Mouse (Mus musculus): ENCODE measurements around the gene Oxsm. TPM values are rescaled to one million over a fixed set of nuclear protein-coding genes. Genes with fewer than 3 reads are reported as not detected.
A peak's percentile ranks its signal among the peaks of the same experiment; 100 is the strongest.

The Oxsm gene
- total and polyA plus RNA-seq, 2 experiments from 2014 or later = 1.2 to 4.3 TPM

DNA sequence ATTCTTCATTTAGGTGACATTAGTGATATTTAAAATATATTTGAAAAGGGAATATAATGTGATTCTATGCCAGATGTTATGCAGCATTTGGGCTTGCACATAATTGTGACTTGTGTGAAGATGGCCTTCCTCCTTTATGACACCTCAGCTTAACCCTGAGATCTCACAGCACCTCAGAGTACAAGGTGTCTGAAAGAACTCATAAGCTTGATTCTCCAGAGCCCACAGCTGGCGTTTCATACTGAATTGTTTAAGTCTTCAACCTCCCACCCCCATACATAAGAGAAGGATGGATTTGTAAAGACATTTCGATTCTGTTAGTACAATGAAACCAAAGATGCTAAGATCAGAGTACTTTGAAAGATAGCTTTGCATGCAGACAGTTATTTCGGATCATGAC, 491 bp upstream of the Oxsm start:
- 63% methylated on average over 3 of the region's 3 CpGs for WGBS
- no peaks in the 10 kb centered on the region for H3K9me3 ChIP-seq (ENCODE audit: low read length)
- TF ChIP-seq CTCF (IDR thresholded peaks at IDR 0.05; ENCODE audit: low read depth) = no peak
- ATAC-seq = no peak
- H3K36me3 ChIP-seq (ENCODE audit: insufficient read depth) = 0 out of 2 replicates have a peak, but pooled peaks cover 2% of the 10 kb centered on the region
- peak overlapping the region; percentile 96; the same call in 1 of the 2 replicates for H3K9ac ChIP-seq
- peaks cover 10% of the 10 kb centered on the region for H3K4me1 ChIP-seq (ENCODE audit: insufficient read depth)
- no peaks in the 10 kb centered on the region for H3K27me3 ChIP-seq (ENCODE audit: insufficient read depth, low read length)
- H3K4me2 ChIP-seq (ENCODE audit: low read depth) = peak overlapping the region; percentile 95
- DNase-seq = no peak
- no peak overlapping the region for H3K27ac ChIP-seq (ENCODE audit: low read depth, low read length)
- H3K4me3 ChIP-seq (ENCODE audit: low read depth, low read length) = peak overlapping the region; percentile 88

DNA sequence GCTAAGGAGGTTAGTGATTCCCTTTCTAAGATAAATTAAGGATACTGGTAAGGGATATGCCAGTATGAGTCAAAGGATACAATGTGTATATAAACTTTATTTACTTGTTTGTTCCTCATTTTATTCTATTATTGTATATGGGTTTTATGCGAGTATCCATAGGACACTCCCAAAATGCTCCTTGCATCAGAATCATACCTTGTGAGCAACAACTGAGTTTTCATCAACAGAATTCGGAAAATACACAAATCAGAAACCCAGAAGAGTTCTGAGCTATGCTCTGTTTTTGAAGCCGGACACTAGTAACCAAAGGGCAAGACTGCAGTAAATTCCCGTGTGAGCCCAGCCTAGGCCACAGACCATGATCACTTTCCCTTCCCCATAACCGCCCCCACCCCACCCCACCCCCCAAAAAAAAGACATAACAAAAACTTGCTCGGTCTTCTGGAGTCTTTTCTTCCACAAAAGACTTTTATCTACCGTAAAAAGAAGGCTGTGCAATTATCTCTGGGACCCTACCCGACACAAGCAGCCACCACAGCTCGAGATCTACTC, 928 bp downstream of the Oxsm start:
- WGBS = 17% methylated on average over 9 of the region's 9 CpGs
- Histone ChIP-seq H3K36me3 (ENCODE audit: insufficient read depth) (no peaks in the 10 kb centered on the region), H3K4me3 (ENCODE audit: low read depth, low read length) (peak overlapping the region; percentile 88), H3K4me1 (ENCODE audit: insufficient read depth) (peaks cover 10% of the 10 kb centered on the region), H3K27ac (ENCODE audit: low read depth, low read length) (peak overlapping the region; percentile 72; the same call in 1 of the 2 replicates), H3K4me2 (ENCODE audit: low read depth) (peak overlapping the region; percentile 95), H3K9ac (peak overlapping the region; percentile 96), H3K27me3 (ENCODE audit: insufficient read depth, low read length) (no peaks in the 10 kb centered on the region), H3K9me3 (ENCODE audit: low read length) (no peaks in the 10 kb centered on the region)
- peak; percentile 17 for ATAC-seq
- no peak for TF ChIP-seq CTCF (IDR thresholded peaks at IDR 0.05; ENCODE audit: low read depth)
- no peak for DNase-seq

DNA sequence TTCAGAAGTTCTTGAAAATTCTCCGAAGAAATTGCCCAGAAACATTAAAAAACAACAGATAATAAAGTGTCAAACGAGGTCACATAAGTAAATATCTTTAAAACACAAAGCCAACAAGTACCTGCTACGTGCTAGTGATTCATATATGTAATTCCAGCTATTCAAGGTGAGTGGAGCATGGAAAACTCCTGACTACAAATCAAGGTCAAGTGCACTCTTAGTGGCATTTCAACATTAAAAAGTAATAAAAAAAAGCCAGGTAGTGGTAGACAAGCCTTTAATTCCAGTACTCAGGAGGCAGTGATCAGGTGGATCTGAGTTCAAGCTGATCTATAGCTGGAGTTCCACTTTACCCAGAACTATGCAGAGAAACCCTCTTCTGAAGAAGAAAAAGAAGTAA, 1.5 kb downstream of the Oxsm start:
- no peak overlapping the region for H3K9ac ChIP-seq
- WGBS = 74% methylated on average over 3 of the region's 3 CpGs
- no peak overlapping the region for H3K4me3 ChIP-seq (ENCODE audit: low read depth, low read length)
- H3K27ac ChIP-seq (ENCODE audit: low read depth, low read length) = no peak overlapping the region
- DNase-seq (no peak), ATAC-seq (no peak)
- no peak for TF ChIP-seq CTCF (IDR thresholded peaks at IDR 0.05; ENCODE audit: low read depth)
- H3K9me3 ChIP-seq (ENCODE audit: low read length) = no peaks in the 10 kb centered on the region
- H3K4me2 ChIP-seq (ENCODE audit: low read depth) = peak overlapping the region; percentile 95; the same call in 1 of the 2 replicates
- no peaks in the 10 kb centered on the region for H3K36me3 ChIP-seq (ENCODE audit: insufficient read depth)
- no peaks in the 10 kb centered on the region for H3K27me3 ChIP-seq (ENCODE audit: insufficient read depth, low read length)
- H3K4me1 ChIP-seq (ENCODE audit: insufficient read depth) = peaks cover 10% of the 10 kb centered on the region

DNA sequence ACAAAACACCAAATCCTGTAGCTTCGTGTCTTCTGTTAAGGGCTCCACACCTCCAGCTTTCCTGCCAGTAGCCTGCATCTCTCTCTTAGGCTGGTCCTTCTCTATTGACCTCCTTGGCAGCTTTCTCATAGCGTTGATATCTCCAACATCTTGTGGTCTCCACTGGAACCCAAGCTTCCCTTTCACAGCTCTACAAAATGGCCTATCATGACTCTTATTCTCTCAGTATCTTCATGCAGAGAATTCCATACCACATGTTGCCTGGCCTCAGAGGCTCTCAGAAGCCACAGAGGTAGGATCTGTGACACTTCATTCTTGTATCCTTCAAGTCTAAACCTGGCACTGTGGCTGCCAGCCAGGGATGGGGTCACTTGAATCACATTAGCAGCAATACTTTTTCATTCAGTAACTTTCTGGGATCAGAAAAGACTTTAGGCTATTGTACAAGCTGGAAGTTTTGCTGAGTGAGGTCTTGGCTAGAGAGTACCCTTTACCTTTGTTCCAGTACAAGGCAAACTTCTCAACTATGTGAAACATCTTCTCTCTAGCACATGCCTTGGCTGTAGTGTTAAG, 3.2 kb downstream of the Oxsm start:
- no peak for TF ChIP-seq CTCF (IDR thresholded peaks at IDR 0.05; ENCODE audit: low read depth)
- Histone ChIP-seq H3K4me2 (ENCODE audit: low read depth) (no peak overlapping the region), H3K4me1 (ENCODE audit: insufficient read depth) (peaks cover 16% of the 10 kb centered on the region)

DNA sequence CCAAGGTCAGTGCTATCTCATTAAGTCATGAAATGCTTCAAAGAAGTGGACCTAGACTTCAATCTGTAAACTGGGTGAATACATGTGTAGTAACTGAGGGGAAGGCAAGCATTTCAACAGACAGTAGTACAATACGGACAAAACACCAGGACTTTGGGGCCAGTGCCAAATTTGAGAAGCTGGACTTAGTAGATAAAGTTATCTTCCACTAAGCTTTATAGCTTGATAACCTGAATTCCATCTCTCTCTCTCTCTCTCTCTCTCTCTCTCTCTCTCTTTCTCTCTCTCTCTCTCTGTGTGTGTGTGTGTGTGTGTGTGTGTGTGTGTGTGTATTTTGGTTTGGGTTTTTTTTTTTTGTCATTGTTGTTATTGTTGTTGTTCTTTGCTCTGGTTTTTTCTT, 4.5 kb downstream of the Oxsm start:
- H3K36me3 ChIP-seq (ENCODE audit: insufficient read depth) = no peaks in the 10 kb centered on the region
- H3K9ac ChIP-seq = no peak overlapping the region
- DNase-seq = no peak
- no peak for ATAC-seq
- H3K9me3 ChIP-seq (ENCODE audit: low read length) = no peaks in the 10 kb centered on the region
- H3K4me1 ChIP-seq (ENCODE audit: insufficient read depth) = peaks cover 13% of the 10 kb centered on the region
- H3K4me2 ChIP-seq (ENCODE audit: low read depth) = no peak overlapping the region
- H3K27ac ChIP-seq (ENCODE audit: low read depth, low read length) = no peak overlapping the region
- no peaks in the 10 kb centered on the region for H3K27me3 ChIP-seq (ENCODE audit: insufficient read depth, low read length)
- no peak overlapping the region for H3K4me3 ChIP-seq (ENCODE audit: low read depth, low read length)
- TF ChIP-seq CTCF (IDR thresholded peaks at IDR 0.05; ENCODE audit: low read depth) = no peak
- 44% methylated on average over 1 of the region's 1 CpGs for WGBS

More for the DNA sequence above, 3.2 kb downstream of the Oxsm start:
- Histone ChIP-seq H3K27ac (ENCODE audit: low read depth, low read length) (no peak overlapping the region), H3K9ac (no peak overlapping the region), H3K36me3 (ENCODE audit: insufficient read depth) (no peaks in the 10 kb centered on the region), H3K9me3 (ENCODE audit: low read length) (no peaks in the 10 kb centered on the region), H3K4me3 (ENCODE audit: low read depth, low read length) (no peak overlapping the region), H3K27me3 (ENCODE audit: insufficient read depth, low read length) (no peaks in the 10 kb centered on the region)
- ATAC-seq = no peak
- 87% methylated on average over 2 of the region's 2 CpGs for WGBS
- no peak for DNase-seq

DNA sequence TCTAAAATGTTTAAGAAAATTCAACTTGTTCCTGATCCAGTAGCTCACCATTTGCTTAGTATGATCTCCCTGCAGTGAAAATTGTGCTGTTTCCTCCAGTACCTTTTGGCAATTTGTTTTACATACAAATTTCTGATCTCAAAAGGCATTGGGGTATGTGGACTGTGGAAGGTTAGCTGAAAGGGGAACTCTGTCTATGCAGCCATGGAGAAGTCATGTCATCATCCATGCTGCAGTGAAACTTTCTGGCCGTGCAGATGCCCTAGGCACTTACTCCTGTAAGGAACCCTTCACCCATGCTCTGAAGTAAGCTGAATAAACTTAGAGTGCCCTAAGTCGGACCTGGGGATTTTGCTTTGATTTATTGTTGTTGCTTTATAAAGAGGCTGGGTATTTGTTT, 5.2 kb downstream of the Oxsm start:
- H3K27ac ChIP-seq (ENCODE audit: low read depth, low read length) = no peak overlapping the region
- H3K4me2 ChIP-seq (ENCODE audit: low read depth) = no peak overlapping the region
- no peaks in the 10 kb centered on the region for H3K27me3 ChIP-seq (ENCODE audit: insufficient read depth, low read length)
- H3K4me3 ChIP-seq (ENCODE audit: low read depth, low read length) = no peak overlapping the region
- 54% methylated on average over 2 of the region's 2 CpGs for WGBS
- no peak overlapping the region for H3K9ac ChIP-seq
- no peak for TF ChIP-seq CTCF (IDR thresholded peaks at IDR 0.05; ENCODE audit: low read depth)
- ATAC-seq (no peak), DNase-seq (no peak)
- peaks cover 6% of the 10 kb centered on the region for H3K4me1 ChIP-seq (ENCODE audit: insufficient read depth)
- no peaks in the 10 kb centered on the region for H3K9me3 ChIP-seq (ENCODE audit: low read length)
- no peaks in the 10 kb centered on the region for H3K36me3 ChIP-seq (ENCODE audit: insufficient read depth)

DNA sequence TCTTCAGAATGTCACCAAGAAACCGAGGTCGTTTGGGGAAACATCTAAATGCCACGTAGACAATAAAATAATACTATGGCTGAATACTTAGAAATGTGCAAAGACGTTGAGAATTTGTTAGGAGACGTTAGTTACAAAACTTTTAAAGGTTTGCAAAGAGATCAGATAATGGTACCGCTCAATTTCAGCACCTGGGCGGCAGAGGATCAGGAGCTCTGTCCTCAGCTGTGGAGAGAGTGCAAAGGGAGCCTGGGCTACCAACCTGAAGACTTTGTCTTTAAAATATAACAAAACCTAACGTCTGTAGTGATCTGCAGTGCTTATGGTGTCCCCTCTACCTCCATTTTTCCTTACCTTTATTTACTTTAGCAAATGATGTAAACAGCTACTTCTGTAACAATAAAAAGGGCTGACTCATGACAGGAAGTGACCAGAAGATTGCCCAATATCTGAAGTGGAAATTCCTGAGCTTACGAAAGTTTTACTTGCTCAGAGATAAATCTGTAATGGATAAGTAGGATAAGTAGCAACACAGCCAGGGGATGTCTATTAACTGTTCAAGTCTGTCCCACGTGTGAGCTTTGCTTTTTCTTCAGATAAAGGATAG, 5.9 kb downstream of the Oxsm start:
- no peaks in the 10 kb centered on the region for H3K27me3 ChIP-seq (ENCODE audit: insufficient read depth, low read length)
- WGBS = 19% methylated on average over 10 of the region's 10 CpGs
- H3K36me3 ChIP-seq (ENCODE audit: insufficient read depth) = no peaks in the 10 kb centered on the region
- peak overlapping the region; percentile 75 for H3K4me2 ChIP-seq (ENCODE audit: low read depth)
- H3K9me3 ChIP-seq (ENCODE audit: low read length) = no peaks in the 10 kb centered on the region
- H3K27ac ChIP-seq (ENCODE audit: low read depth, low read length) = peak overlapping the region; percentile 69; the same call in 1 of the 2 replicates
- TF ChIP-seq CTCF (IDR thresholded peaks at IDR 0.05; ENCODE audit: low read depth) = no peak
- H3K4me1 ChIP-seq (ENCODE audit: insufficient read depth) = peaks cover 6% of the 10 kb centered on the region
- peak overlapping the region; percentile 64 for H3K9ac ChIP-seq
- H3K4me3 ChIP-seq (ENCODE audit: low read depth, low read length) = peak overlapping the region; percentile 62
- no peak for ATAC-seq
- DNase-seq = no peak

Measured in forebrain, postnatal 0 days (tissue).